Mouse (Mus musculus): ENCODE results near the gene Ubr7.

DNA sequence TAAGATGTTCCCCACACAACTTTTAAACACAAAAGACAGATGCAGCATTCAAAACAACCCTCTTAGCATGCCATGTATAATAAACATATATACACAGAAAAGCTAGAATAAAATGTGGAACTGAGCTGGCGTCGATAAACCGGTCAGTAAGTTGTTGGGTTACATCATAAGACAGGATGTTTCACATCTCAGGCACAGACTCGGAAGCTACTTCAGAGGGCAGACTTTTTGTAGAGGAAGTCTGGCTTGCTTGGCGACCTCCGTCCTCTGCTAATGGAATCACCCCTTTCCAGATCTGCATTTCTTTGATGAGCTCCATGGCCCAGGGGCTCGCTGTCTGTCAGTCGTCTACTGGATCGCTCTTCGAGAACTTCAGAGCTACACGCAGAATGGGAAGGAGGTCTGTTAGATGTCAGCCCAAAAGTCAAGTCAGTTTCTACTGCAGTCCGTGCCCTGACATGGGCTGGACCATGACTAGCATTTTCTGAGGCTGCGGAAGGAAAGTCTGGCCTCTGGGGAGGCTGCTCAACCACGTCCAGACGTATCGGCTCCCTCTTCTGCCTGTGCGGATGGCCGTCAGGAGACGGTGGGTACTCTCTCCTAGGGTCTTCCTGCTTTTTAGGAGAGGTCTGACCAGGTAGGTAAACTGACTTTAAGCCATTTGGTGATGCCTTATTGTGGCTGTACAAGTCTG lies 27.3 kb downstream of the Ubr7 start:
- TF ChIP-seq ZNF384 (IDR thresholded peaks at IDR 0.05; ENCODE audit: low read depth, low read length) (no peak), HCFC1 (IDR thresholded peaks at IDR 0.05; ENCODE audit: borderline replicate concordance, insufficient read depth, low read length) (no peak), CHD2 (IDR thresholded peaks at IDR 0.05; ENCODE audit: low read depth, low read length) (no peak), ZC3H11A (IDR thresholded peaks at IDR 0.05; ENCODE audit: borderline replicate concordance, low read depth, low read length) (no peak), MAFK (IDR thresholded peaks at IDR 0.05; ENCODE audit: insufficient read depth, low read depth, low read length) (no peak)
